Mouse (Mus musculus): ENCODE results near the gene Ambra1.

DNA sequence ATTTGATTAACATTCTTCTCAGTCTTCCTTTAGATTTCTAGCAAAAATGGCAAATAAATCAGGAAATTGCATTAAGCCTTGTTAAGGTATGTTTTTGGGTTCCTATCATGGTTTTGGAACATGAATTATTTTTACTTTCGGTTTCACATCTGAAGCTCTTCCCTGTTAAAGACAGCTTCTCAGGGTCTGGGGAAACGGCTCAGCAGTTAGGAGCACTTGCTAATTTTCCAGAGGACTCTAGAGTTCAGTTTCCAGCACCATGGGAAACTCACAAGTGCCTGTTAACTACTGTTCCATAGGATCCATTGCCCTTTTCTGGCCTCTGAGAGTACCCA lies 146.8 kb downstream of the Ambra1 start:
- TF ChIP-seq POLR2A (IDR thresholded peaks at IDR 0.05; ENCODE audit: borderline replicate concordance, control insufficient read depth, low read depth, low read length) = no peak
- no peak for TF ChIP-seq CTCF (IDR thresholded peaks at IDR 0.05; ENCODE audit: control insufficient read depth, insufficient read depth, low read length)

Measured in bone marrow, adult 2 months (tissue).